Mouse (Mus musculus) embryonic facial prominence, embryonic 13.5 days (tissue): ENCODE results near the gene Trim71. TPM values are rescaled to one million over a fixed set of nuclear protein-coding genes. Genes with fewer than 3 reads are reported as not detected.

ENCODE experiments used
- ATAC-seq: fragments of 200-750 bp; cut with Nextera tagmentation; 2 replicates; pipeline ENCODE4 v1.8.0; 2017; ENCODE audit warnings: low read depth; ENCODE audit not compliant: insufficient number of reproducible peaks, insufficient read depth, low FRiP score, low TSS enrichment
- H3K27ac ChIP-seq: fragments of 300-500 bp; sonication (generic); 2 replicates; pipeline ENCODE4 v1.5.1; 2015; ENCODE audit warnings: moderate library complexity, mild to moderate bottlenecking, inconsistent platforms
- H3K27me3 ChIP-seq: fragments of 300-500 bp; sonication (generic); 2 replicates; pipeline ENCODE4 v1.6.1; 2015; ENCODE audit warnings: mild to moderate bottlenecking, inconsistent platforms
- H3K36me3 ChIP-seq: fragments of 300-500 bp; sonication (generic); 2 replicates; pipeline ENCODE4 v1.6.1; 2015; ENCODE audit warnings: mild to moderate bottlenecking, inconsistent platforms
- H3K4me1 ChIP-seq: fragments of 300-500 bp; sonication (generic); 2 replicates; pipeline ENCODE4 v1.6.1; 2015; ENCODE audit warnings: inconsistent platforms
- H3K4me2 ChIP-seq: fragments of 300-500 bp; sonication (generic); 2 replicates; pipeline ENCODE4 v1.6.1; 2015; ENCODE audit warnings: moderate library complexity, mild to moderate bottlenecking, inconsistent platforms
- H3K4me3 ChIP-seq: fragments of 300-500 bp; sonication (generic); 2 replicates; pipeline ENCODE4 v1.5.1; 2015; ENCODE audit warnings: mild to moderate bottlenecking, inconsistent platforms
- H3K9ac ChIP-seq: fragments of 300-500 bp; sonication (generic); 2 replicates; pipeline ENCODE4 v1.6.1; 2015; ENCODE audit warnings: mild to moderate bottlenecking, inconsistent platforms
- H3K9me3 ChIP-seq: fragments of 300-500 bp; sonication (generic); 2 replicates; pipeline ENCODE4 v1.6.1; 2016; ENCODE audit warnings: inconsistent platforms
- WGBS: fragments of 180-500 bp; shearing (Covaris S2); methylation state at CpG from one replicate; pipeline ENCODE4 v1.1.7; 2015; ENCODE audit warnings: mixed read lengths; 5-methylcytosine and 5-hydroxymethylcytosine counted together
- polyA plus RNA-seq: library from polyadenylated mRNA; unstranded; fragments of >200 nt; fragmentation: Nextera tagmentation; extraction: Ambion mirVana; gene quantifications from 2 replicates; pipeline ENCODE4 v1.2.1, GENCODE M21; 2015

Gene Trim71
- polyA plus RNA-seq, 1 experiment from 2014 or later = 0.46 TPM

DNA sequence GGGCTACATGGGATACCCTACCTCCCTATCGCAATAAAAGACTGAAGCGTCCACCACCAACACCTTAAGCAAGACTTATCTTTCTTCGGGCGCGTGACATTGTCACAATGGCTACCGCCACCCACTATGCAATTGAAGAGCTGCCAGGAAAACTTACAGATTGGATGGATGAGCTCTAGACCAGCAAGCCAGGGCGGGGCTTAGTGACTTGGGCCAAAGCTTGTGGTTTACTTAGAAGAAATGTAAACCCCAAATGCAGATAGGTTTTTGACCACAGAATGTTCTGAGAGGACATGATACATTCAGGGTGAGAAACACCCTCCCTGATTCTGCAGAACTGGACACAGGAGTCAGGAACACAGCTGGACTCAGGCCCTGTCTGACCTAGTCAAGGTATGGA is 63.1 kb downstream of the Trim71 start:
- peaks cover 2% of the 10 kb centered on the region for H3K4me1 ChIP-seq
- H3K27ac ChIP-seq = no peak overlapping the region
- no peaks in the 10 kb centered on the region for H3K9me3 ChIP-seq
- H3K36me3 ChIP-seq = no peaks in the 10 kb centered on the region
- no peaks in the 10 kb centered on the region for H3K27me3 ChIP-seq
- H3K9ac ChIP-seq = no peak overlapping the region
- no peak for ATAC-seq
- 95% methylated on average over 7 of the region's 7 CpGs for WGBS
- no peak overlapping the region for H3K4me3 ChIP-seq
- H3K4me2 ChIP-seq = no peak overlapping the region

- WGBS = 17% methylated on average over 15 of the region's 15 CpGs
- no peaks in the 10 kb centered on the region for H3K27me3 ChIP-seq
- no peaks in the 10 kb centered on the region for H3K9me3 ChIP-seq
- H3K27ac ChIP-seq = no peak overlapping the region
- no peak overlapping the region for H3K9ac ChIP-seq
- H3K4me3 ChIP-seq = no peak overlapping the region
- no peak for ATAC-seq
- H3K4me2 ChIP-seq = peak overlapping the region; percentile 22; the same call in 1 of the 2 replicates
- H3K36me3 ChIP-seq = no peaks in the 10 kb centered on the region
- peaks cover 2% of the 10 kb centered on the region for H3K4me1 ChIP-seq
These were observed 64.2 kb downstream of the Trim71 start for GRCm38 (mm10) chr9:114499783-114500515.

DNA sequence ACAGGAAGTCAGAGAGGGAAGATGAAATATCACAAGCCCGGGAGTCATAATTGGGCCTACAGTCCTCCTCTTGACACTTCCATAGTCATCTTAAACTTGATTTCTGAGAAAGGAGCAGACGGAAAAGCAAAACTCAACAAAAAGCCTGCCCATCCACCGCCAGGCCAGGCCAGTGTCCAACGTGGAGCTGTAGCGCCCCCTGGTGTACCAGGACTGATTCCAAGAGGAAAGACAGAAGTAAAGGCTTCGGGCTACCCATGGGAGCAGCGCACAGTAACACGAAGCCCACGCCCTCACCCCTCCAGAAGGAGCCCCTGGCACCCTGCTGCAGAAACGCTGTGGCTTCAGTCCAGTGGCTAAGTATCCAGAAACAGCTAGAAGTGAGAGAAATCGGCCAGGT is 66.0 kb downstream of the Trim71 start:
- H3K36me3 ChIP-seq = no peaks in the 10 kb centered on the region
- H3K27ac ChIP-seq = no peak overlapping the region
- ATAC-seq = no peak
- H3K4me3 ChIP-seq = peak overlapping the region; percentile 19; the same call in 1 of the 2 replicates
- H3K4me1 ChIP-seq = peaks cover 2% of the 10 kb centered on the region
- H3K9ac ChIP-seq = no peak overlapping the region
- H3K4me2 ChIP-seq = peak overlapping the region; percentile 48
- H3K27me3 ChIP-seq = no peaks in the 10 kb centered on the region
- WGBS = 11% methylated on average over 11 of the region's 11 CpGs
- H3K9me3 ChIP-seq = no peaks in the 10 kb centered on the region

DNA sequence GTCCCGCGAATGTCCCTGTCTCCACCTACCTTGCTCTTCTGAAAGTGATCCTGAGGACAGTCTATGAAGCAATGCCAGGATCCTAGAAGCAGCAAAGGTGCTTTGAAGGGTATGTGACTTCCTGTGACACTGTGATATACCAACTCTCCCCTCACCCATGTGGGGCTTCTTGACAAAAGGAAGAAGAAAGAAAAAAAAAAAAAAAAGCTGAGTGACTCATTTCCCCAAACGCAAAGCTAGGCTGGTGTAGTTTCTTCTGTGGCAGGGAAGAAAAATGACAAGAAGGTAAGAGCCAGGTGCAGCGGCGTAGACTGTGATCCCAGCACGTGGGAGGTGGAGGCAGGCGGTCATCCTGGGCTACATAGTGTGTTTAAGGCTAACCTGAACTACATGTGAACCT is 67.7 kb downstream of the Trim71 start:
- Histone ChIP-seq H3K4me3 (no peak overlapping the region), H3K27me3 (no peaks in the 10 kb centered on the region), H3K9ac (no peak overlapping the region), H3K4me2 (no peak overlapping the region), H3K9me3 (no peaks in the 10 kb centered on the region), H3K36me3 (no peaks in the 10 kb centered on the region), H3K27ac (no peak overlapping the region), H3K4me1 (peaks cover 2% of the 10 kb centered on the region)
- ATAC-seq = no peak
- WGBS = 85% methylated on average over 7 of the region's 7 CpGs

DNA sequence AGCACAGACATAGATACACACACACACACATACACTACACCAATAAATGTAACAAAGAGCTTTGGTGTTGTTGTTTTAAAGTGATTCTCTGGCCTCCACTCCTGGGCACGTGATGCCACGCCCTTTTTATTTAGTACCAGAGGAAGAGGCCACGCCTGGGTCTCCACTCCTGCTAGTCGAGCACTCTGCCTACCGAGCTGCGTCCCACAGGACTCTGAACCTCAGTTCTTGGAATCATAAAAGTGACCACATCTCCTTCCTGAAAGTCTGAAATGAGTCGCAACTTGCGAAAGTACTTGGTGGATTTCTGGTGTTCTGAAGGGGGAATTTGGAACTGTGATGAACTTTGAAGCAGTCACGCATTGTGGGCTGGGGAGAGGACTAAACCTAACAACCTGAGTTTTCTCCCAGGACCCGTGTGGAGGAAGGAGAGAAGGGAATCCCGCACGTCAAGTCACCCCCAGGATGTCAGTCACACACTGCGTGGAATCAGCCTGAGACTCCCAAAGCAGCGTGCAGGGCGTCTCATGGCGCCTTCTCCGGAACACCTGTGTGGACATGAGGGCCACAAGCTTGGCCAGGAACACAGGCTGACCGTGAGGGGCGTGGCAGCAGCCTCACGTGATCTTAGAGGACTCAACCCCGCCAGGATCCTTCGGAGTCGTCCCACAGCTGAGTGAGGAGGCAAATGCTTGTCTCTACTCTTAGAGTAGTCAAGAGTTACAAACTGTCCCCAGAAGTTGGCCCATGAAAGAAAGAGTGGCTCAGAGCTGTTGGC is 76.5 kb downstream of the Trim71 start:
- no peak for ATAC-seq
- H3K9ac ChIP-seq = no peak overlapping the region
- H3K4me3 ChIP-seq = no peak overlapping the region
- H3K27me3 ChIP-seq = no peaks in the 10 kb centered on the region
- H3K4me2 ChIP-seq = no peak overlapping the region
- no peaks in the 10 kb centered on the region for H3K4me1 ChIP-seq
- no peak overlapping the region for H3K27ac ChIP-seq
- no peaks in the 10 kb centered on the region for H3K36me3 ChIP-seq
- 80% methylated on average over 23 of the region's 23 CpGs for WGBS
- no peaks in the 10 kb centered on the region for H3K9me3 ChIP-seq

DNA sequence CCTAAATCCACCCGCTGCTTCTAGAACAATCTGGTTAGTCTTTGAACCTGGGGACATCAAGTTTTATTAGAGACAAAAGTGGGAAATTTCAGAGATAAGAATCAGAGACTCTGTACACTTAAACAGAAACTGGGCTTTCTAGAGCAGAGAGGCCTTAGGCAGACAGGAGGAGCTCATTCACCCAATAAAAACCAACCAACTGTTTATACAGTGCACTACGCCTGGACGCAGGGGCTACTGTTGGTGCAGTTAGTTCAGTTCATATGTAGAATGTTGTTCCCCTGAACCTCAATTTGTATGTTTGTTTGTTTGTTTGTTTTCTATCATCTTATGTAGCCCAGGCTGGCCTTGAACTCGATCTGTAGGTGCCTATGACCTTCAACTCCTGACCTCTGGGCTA is 77.4 kb downstream of the Trim71 start:
- no peak overlapping the region for H3K4me2 ChIP-seq
- H3K27me3 ChIP-seq = no peaks in the 10 kb centered on the region
- no peak overlapping the region for H3K27ac ChIP-seq
- no peaks in the 10 kb centered on the region for H3K9me3 ChIP-seq
- no peaks in the 10 kb centered on the region for H3K4me1 ChIP-seq
- ATAC-seq = no peak
- H3K36me3 ChIP-seq = no peaks in the 10 kb centered on the region
- no peak overlapping the region for H3K9ac ChIP-seq
- no peak overlapping the region for H3K4me3 ChIP-seq
- WGBS = 73% methylated on average over 4 of the region's 4 CpGs

DNA sequence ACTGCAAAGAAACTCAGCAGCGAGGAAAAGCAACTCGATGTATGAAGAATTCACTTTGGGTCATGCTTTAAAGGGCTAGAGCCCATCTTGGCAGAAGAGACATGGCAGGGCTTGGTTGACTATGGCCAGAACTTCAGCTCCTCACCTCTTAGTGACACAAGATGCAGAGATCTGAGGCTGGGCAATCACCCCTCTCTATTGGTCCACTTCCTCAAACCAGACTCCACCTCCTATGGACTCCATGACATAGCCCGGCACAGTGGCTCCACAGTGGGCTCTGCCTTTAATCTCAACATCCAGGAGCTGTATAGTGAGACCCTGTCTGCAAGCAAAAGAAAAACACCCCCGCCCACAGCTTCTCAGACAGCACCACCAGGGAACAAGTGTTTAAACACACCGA is 79.4 kb downstream of the Trim71 start:
- Histone ChIP-seq H3K4me2 (no peak overlapping the region), H3K4me3 (no peak overlapping the region), H3K36me3 (no peaks in the 10 kb centered on the region), H3K9me3 (no peaks in the 10 kb centered on the region), H3K9ac (no peak overlapping the region), H3K27me3 (no peaks in the 10 kb centered on the region), H3K27ac (no peak overlapping the region), H3K4me1 (no peaks in the 10 kb centered on the region)
- WGBS = 78% methylated on average over 5 of the region's 5 CpGs
- ATAC-seq = no peak

DNA sequence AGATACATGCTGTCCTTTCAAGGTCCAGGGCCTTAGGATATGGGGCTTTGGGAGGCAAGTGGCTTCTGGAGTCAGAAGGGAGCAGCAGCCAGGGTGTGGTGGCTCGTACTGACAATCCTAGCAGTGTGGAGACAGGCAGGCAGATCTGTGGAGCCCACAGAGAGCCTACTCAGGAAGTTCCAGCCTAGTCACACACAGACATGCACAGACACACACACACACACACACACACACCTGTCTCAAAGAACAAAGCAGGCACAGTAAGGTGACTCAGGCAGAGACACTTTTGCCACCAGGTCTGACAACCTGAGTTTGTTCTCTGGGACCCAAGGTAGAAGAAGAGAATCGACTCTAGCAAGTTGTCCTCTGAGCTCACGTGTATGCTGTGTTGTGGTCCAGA is 83.2 kb downstream of the Trim71 start:
- H3K4me3 ChIP-seq = no peak overlapping the region
- 75% methylated on average over 3 of the region's 3 CpGs for WGBS
- H3K4me1 ChIP-seq = no peaks in the 10 kb centered on the region
- H3K27me3 ChIP-seq = no peaks in the 10 kb centered on the region
- no peak overlapping the region for H3K4me2 ChIP-seq
- H3K27ac ChIP-seq = no peak overlapping the region
- H3K9me3 ChIP-seq = no peaks in the 10 kb centered on the region
- no peaks in the 10 kb centered on the region for H3K36me3 ChIP-seq
- ATAC-seq = no peak
- H3K9ac ChIP-seq = no peak overlapping the region

- Histone ChIP-seq H3K9ac (no peak overlapping the region), H3K27me3 (no peaks in the 10 kb centered on the region), H3K4me3 (no peak overlapping the region), H3K9me3 (no peaks in the 10 kb centered on the region), H3K4me2 (no peak overlapping the region), H3K27ac (no peak overlapping the region), H3K36me3 (0 out of 2 replicates have a peak, but pooled peaks cover 3% of the 10 kb centered on the region), H3K4me1 (no peaks in the 10 kb centered on the region)
- 91% methylated on average over 9 of the region's 9 CpGs for WGBS
- no peak for ATAC-seq
These were observed 87.2 kb downstream of the Trim71 start for GRCm38 (mm10) chr9:114477019-114477418.

DNA sequence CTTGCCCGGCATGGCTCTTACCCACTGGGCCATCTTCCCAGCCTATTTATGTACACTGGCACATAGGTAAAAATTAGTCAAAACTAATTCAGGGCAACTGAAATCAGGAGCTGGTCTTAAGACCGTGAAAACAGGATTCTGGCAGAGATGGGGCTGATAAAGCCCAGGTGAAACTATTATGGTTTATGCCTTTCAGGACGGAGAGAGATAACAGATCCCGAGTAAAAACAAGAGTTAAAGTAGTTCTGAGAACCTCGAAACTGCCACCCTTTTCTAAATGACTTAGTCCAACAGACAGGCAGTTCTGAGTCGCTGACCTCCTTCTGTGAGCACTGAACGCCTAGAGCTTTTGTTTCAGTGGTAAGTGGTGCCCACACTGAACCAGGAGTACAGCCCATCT is 92.3 kb downstream of the Trim71 start:
- no peaks in the 10 kb centered on the region for H3K4me1 ChIP-seq
- no peak overlapping the region for H3K27ac ChIP-seq
- H3K4me3 ChIP-seq = no peak overlapping the region
- H3K36me3 ChIP-seq = peaks cover 6% of the 10 kb centered on the region
- no peak overlapping the region for H3K4me2 ChIP-seq
- no peak overlapping the region for H3K9ac ChIP-seq
- WGBS = 79% methylated on average over 7 of the region's 7 CpGs
- H3K27me3 ChIP-seq = no peaks in the 10 kb centered on the region
- no peak for ATAC-seq
- H3K9me3 ChIP-seq = no peaks in the 10 kb centered on the region

DNA sequence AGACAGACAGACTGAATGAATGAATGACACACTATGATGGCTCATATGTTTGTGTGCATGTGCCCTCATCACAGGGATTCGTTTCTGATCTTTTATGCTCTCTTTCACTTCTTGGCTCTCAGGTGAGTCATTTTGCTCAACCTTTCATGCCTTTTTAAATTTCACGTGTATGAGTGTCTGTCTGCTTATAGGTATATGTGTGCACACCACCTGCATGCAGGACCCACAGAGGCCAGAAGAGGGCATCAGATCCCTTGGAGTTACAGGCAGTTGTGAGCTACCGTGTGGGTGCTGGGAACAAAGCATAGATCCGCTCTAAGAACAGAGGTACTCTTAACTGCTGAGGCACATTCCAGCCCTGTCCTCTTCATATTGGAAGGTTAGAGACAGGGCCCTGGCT is 95.5 kb downstream of the Trim71 start:
- Histone ChIP-seq H3K4me2 (no peak overlapping the region), H3K4me3 (no peak overlapping the region), H3K36me3 (peaks cover 30% of the 10 kb centered on the region), H3K9me3 (no peaks in the 10 kb centered on the region), H3K27me3 (no peaks in the 10 kb centered on the region), H3K27ac (no peak overlapping the region), H3K4me1 (no peaks in the 10 kb centered on the region), H3K9ac (no peak overlapping the region)
- ATAC-seq = no peak
- WGBS = 89% methylated on average over 4 of the region's 4 CpGs

- 76% methylated on average over 5 of the region's 5 CpGs for WGBS
- H3K4me3 ChIP-seq = no peak overlapping the region
- H3K36me3 ChIP-seq = peaks cover 31% of the 10 kb centered on the region
- ATAC-seq = no peak
- no peaks in the 10 kb centered on the region for H3K27me3 ChIP-seq
- no peak overlapping the region for H3K27ac ChIP-seq
- H3K4me1 ChIP-seq = no peaks in the 10 kb centered on the region
- H3K9ac ChIP-seq = no peak overlapping the region
- H3K9me3 ChIP-seq = no peaks in the 10 kb centered on the region
- no peak overlapping the region for H3K4me2 ChIP-seq
These were observed 96.0 kb downstream of the Trim71 start for GRCm38 (mm10) chr9:114468217-114468616.
